Mouse (Mus musculus) limb, embryonic 14.5 days (tissue): ENCODE measurements around the gene Shb. TPM values are rescaled to one million over a fixed set of nuclear protein-coding genes. Genes with fewer than 3 reads are reported as not detected.

ENCODE experiments used
- ATAC-seq: fragments of 200-750 bp; cut with Nextera tagmentation; 2 replicates; pipeline ENCODE4 v1.8.0; 2017; ENCODE audit warnings: low read depth, moderate number of reproducible peaks, moderate TSS enrichment; ENCODE audit not compliant: low FRiP score
- DNase-seq: peaks from one replicate; pipeline ENCODE4 v3.0.0-alpha.2; 2015; ENCODE audit warnings: low spot score
- H3K27ac ChIP-seq: fragments of 300-500 bp; sonication (generic); replicated peaks from 2 replicates; pipeline ENCODE4 v1.5.1; 2014; ENCODE audit warnings: low read depth, mild to moderate bottlenecking, low read length, moderate library complexity, mixed read lengths
- H3K27me3 ChIP-seq: fragments of 300-500 bp; sonication (generic); 2 replicates; pipeline ENCODE4 v1.6.1; 2014; ENCODE audit warnings: low read length, mixed read lengths; ENCODE audit not compliant: control insufficient read depth, insufficient read depth
- H3K36me3 ChIP-seq: fragments of 300-500 bp; sonication (generic); 2 replicates; pipeline ENCODE4 v1.6.1; 2014; ENCODE audit warnings: mild to moderate bottlenecking, low read length, moderate library complexity, mixed read lengths; ENCODE audit not compliant: control insufficient read depth, insufficient read depth
- H3K4me1 ChIP-seq: fragments of 300-500 bp; sonication (generic); 2 replicates; pipeline ENCODE4 v1.6.1; 2014; ENCODE audit warnings: antibody characterized with exemption, low read length, mixed read lengths; ENCODE audit not compliant: control insufficient read depth, insufficient read depth
- H3K4me2 ChIP-seq: fragments of 300-500 bp; sonication (generic); replicated peaks from 2 replicates; pipeline ENCODE4 v1.6.1; 2014; ENCODE audit warnings: low read depth, mild to moderate bottlenecking, low read length, moderate library complexity; ENCODE audit not compliant: severe bottlenecking
- H3K4me3 ChIP-seq: fragments of 300-500 bp; sonication (generic); replicated peaks from 2 replicates; pipeline ENCODE4 v1.5.1; 2014; ENCODE audit warnings: low read length
- H3K9ac ChIP-seq: fragments of 300-500 bp; sonication (generic); 2 replicates; pipeline ENCODE4 v1.6.1; 2014; ENCODE audit warnings: mild to moderate bottlenecking, low read depth, low read length, moderate library complexity; ENCODE audit not compliant: severe bottlenecking
- H3K9me3 ChIP-seq: fragments of 300-500 bp; sonication (generic); 2 replicates; pipeline ENCODE4 v1.6.1; 2016; ENCODE audit warnings: low read length; ENCODE audit not compliant: control insufficient read depth
- POLR2A ChIP-seq: fragments of 200-500 bp; IDR thresholded peaks from 2 replicates; pipeline ENCODE4 v1.8.0; 2012; ENCODE audit warnings: inconsistent platforms, mild to moderate bottlenecking, moderate library complexity, borderline replicate concordance; ENCODE audit not compliant: insufficient read depth, insufficient read length; ENCODE audit errors: extremely low read depth
- WGBS: fragments of 180-500 bp; shearing (Covaris S2); extraction: QIAGEN DNeasy Blood & Tissue Kit; methylation state at CpG from one replicate; pipeline ENCODE4 v1.1.7; 2014; 5-methylcytosine and 5-hydroxymethylcytosine counted together
- polyA plus RNA-seq, 2 experiments: library from polyadenylated mRNA; depleted of rRNA in 1 of 2; stranded (reverse) in 1 of 2; unstranded in 1 of 2; fragments of >200 nt; fragmentation: Nextera tagmentation in 1 of 2; extraction: Ambion mirVana in 1 of 2; gene quantifications; 2 replicates each; pipeline versions ENCODE4 v1.2.1 to v1.2.3; 2012 to 2014

Shb gene
- polyA plus RNA-seq, 2 experiments: 10.6 to 19.0 TPM

DNA sequence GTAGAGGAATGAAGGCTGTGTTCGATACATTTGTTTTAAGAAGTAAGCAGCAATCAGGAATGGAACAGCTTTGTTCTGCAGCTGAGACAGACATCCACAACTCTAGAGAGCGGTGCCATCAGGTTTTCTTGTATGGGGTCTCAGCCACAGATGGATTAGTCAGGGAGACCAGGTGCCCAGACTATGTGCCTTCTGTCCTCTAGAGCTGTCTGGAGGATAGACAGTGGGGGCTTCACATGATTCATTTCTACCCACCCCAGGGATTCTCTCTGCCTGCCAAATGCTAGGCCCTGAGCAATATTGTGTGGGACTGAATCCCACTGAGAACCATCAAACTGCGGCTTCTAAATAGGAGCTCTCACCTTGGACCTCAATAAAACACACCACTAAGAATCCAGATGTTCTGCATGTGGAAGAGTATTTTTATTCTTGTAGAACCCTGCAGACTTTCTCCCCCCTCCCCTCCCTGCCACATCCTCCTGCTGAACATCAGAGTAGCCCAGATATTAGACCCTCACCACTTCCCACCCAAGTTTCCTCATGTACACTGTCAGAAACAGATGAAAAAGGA, 11.3 kb upstream of the Shb start:
- Histone ChIP-seq H3K4me1 (no peaks in the 10 kb centered on the region), H3K27ac (no peak overlapping the region), H3K4me3 (no peak overlapping the region), H3K9me3 (peaks cover 4% of the 10 kb centered on the region; the same call in 1 of the 2 replicates), H3K27me3 (no peaks in the 10 kb centered on the region), H3K36me3 (no peaks in the 10 kb centered on the region), H3K4me2 (no peak overlapping the region), H3K9ac (no peak overlapping the region)
- peak; percentile 55 for DNase-seq
- peak; percentile 75 for ATAC-seq
- no peak for TF ChIP-seq POLR2A
- 51% methylated on average over 3 of the region's 3 CpGs for WGBS

DNA sequence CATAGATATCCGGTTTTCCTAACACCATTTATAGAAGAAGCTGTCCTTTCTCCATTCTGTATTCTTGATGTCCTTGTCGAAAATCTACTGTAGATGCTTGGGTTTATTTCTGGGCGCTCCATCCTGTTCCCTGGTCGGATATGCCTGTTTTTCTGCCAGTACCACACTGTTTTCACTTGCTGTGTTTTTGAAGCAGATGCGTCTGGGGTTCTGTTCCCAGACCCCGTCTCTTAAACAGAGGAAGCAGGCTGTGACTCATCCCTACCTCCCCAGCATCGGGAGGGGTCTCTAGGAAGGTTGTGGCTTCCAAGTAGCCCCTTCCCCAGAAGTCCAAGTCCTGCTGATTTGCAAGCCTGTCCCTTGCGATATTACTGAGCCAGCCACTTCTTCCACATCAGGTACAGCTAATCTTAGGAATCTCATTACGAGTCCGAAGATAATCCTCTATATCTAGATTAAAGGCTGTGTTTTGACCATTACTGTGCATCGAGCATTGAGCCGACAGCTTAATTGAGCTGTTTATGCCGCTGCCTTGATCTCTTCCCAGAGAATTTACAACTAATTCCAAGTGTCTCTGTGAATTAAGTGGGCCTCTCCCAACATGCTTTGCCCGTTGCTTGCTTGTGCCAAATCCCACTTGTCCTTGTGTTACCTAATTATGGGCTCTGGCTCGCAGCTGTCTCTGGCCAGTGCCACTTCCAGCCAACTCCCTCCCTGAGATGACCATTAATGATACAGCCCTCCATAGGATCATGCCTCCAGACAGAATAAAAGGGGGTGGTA, 8.1 kb upstream of the Shb start:
- Histone ChIP-seq H3K4me3 (no peak overlapping the region), H3K27me3 (no peaks in the 10 kb centered on the region), H3K9me3 (peaks cover 4% of the 10 kb centered on the region; the same call in 1 of the 2 replicates), H3K4me2 (no peak overlapping the region), H3K4me1 (no peaks in the 10 kb centered on the region), H3K36me3 (no peaks in the 10 kb centered on the region), H3K27ac (no peak overlapping the region), H3K9ac (no peak overlapping the region)
- WGBS: 40% methylated on average over 15 of the region's 15 CpGs
- ATAC-seq: no peak
- no peak for TF ChIP-seq POLR2A
- no peak for DNase-seq

DNA sequence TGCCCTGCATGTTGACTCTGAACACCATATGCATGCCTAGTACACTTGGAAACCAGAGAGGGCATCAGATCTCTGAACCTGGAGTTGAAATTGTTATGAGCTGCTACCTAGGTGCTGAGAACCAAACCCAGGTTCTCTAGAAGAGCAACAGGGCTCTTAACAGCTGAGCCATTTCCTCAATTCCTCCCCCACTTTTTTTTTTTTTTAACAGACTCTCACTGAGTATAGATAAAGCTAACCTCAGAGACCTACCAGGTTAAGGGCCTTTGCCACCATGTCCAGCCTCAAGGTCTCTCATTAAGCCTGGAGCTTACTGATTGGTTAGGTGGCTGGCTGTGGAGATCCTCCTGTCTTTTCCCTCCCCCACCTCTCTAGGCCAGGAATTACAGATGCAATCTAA, 6.9 kb upstream of the Shb start:
- Histone ChIP-seq H3K4me3 (no peak overlapping the region), H3K27me3 (no peaks in the 10 kb centered on the region), H3K36me3 (no peaks in the 10 kb centered on the region), H3K9ac (no peak overlapping the region), H3K9me3 (no peaks in the 10 kb centered on the region), H3K4me2 (no peak overlapping the region), H3K27ac (no peak overlapping the region), H3K4me1 (no peaks in the 10 kb centered on the region)
- DNase-seq (no peak), ATAC-seq (no peak)
- TF ChIP-seq POLR2A: no peak

DNA sequence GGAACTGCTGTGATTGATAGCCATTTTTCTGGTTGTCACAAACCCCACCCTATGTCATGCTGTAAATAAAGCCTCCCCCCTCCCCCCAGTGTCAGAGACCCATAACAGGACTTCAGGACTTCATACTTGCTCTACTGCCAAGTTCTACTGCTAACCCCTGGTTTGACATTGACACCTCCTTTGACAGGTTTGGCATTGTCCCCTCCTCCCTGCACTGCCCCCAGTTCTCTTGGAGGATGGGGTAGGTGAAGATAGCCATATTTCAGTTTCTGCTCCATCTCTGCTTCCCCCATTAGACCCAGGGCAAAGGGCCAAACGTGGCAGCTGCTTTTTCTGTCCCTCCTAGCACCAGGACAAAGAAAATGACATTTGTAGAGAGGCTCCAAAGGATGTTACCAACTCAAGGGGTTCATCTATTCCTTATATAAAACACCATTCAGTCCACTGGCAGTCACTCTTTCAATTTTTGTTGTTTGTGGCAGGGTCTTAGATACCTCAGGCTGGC, 1.2 kb upstream of the Shb start:
- no peak for DNase-seq
- Histone ChIP-seq H3K4me2 (no peak overlapping the region), H3K4me1 (peaks cover 40% of the 10 kb centered on the region), H3K4me3 (no peak overlapping the region), H3K36me3 (no peaks in the 10 kb centered on the region), H3K9ac (no peak overlapping the region), H3K9me3 (no peaks in the 10 kb centered on the region), H3K27ac (no peak overlapping the region), H3K27me3 (no peaks in the 10 kb centered on the region)
- no peak for TF ChIP-seq POLR2A
- WGBS: 57% methylated on average over 1 of the region's 1 CpGs
- ATAC-seq: no peak

DNA sequence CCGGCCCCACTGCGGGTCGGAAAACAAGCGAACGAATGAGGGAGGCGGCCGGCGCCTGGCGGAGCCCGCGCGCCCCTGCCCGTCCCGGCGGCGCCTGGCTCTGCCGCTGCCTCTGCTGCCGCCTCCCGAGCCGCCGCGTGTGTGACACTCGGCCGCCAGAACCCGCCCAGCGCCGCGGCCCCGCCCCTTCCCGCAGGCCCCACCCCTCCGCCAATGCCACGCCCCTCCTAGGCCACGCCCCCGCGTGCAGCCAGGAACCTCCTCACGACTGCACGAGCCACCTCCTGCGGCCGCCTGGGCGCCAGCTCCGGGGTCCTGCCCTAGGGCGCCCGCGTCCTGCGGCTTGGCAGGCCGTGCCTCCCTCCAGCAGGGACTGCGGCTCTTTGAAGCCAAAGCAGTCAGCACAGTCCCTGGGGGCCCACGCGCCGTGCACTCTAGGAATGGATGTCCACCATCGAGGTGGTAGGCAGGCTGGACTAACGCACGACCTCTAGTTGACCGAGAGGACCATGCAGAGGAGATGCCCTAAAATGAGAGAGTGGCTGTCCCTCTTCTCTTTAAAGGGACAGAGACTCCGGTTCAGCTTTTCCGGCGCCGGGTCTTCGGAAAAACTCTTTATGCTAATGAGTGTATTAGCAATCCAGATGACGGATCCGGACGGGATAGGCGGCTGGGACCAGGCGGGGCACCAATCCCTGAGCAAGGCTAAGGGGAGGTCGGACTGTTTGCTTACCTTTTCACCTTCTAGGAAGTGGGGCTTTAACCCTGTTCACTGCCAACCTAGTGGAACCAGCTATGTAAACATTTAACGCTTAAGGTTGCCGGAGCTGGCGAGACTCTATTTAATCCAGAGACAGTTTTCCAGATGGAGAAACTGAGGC, 1.4 kb downstream of the Shb start:
- WGBS: under 1% methylated on average over 30 of the region's 68 CpGs
- peak; percentile 85; the same call in 1 of the 2 replicates for TF ChIP-seq POLR2A
- ATAC-seq (peak; percentile 87), DNase-seq (peak; percentile 97)
- Histone ChIP-seq H3K4me3 (peak overlapping the region; percentile 72), H3K27ac (peak overlapping the region; percentile 80), H3K9me3 (no peaks in the 10 kb centered on the region), H3K4me1 (peaks cover 52% of the 10 kb centered on the region), H3K9ac (peak overlapping the region; percentile 80), H3K27me3 (no peaks in the 10 kb centered on the region), H3K36me3 (no peaks in the 10 kb centered on the region), H3K4me2 (peak overlapping the region; percentile 96)
